Mouse (Mus musculus) small intestine, adult 2 months (tissue): ENCODE measurements around the gene Gucy2g.

ENCODE experiments used
- CTCF ChIP-seq: fragments of 200-500 bp; IDR thresholded peaks from 2 replicates; pipeline ENCODE4 v1.5.1; 2012; ENCODE audit warnings: low read depth, mild to moderate bottlenecking, control low read depth, inconsistent platforms, low read length, moderate library complexity, mixed read lengths; ENCODE audit not compliant: insufficient replicate concordance, insufficient read length; ENCODE audit errors: extremely low read depth
- POLR2A ChIP-seq: fragments of 200-500 bp; IDR thresholded peaks from 2 replicates; pipeline ENCODE4 v1.6.1; 2012; ENCODE audit warnings: low read depth, mild to moderate bottlenecking, control low read depth, inconsistent platforms, low read length, moderate library complexity

DNA sequence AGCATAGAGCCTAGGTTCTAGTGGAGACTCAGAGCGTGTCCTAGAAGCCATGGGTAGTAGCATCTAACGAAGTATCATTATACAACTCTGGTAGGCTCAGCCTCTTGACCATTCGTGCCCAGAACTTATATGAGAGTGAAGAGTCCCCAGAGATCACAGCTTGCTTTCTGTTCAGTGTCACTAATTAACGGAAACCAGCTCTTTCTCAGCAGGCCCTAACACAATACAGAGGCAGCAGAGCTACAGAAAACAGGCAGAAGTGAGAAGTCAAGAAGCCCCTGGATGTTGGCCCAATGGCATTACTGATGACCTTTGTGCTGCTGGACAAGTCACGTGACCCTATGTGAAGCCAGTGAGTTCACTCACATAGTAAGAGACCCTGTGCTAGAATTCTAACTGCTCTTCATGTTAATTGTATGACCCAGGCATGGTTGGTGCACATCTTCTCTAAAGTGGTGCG lies at the start of gene Gucy2g:
- no peak for TF ChIP-seq POLR2A
- no peak for TF ChIP-seq CTCF
